Mouse (Mus musculus) layer of hippocampus, adult 18-20 months (tissue): ENCODE results near the gene Fggy. TPM values are rescaled to one million over a fixed set of nuclear protein-coding genes. Genes with fewer than 3 reads are reported as not detected.

Experiments
- DNase-seq, 2 experiments: peaks; one replicate each; pipeline ENCODE4 v3.0.0; 2022; ENCODE audit warnings: low spot score in 2 of 2
- total RNA-seq, 2 experiments: library from RNA; stranded (reverse); gene quantifications; 2 replicates each; pipeline ENCODE4 v1.2.3; 2021

The Fggy gene
- total RNA-seq, 2 experiments from 2014 or later: 14.9 to 15.5 TPM

- peak; percentile 92 to 93 for DNase-seq
These were observed 409.8 kb downstream of the Fggy start, which contains the start of gene Hook1 for GRCm38 (mm10) chr4:95966928-95967724. Gene Hook1, plus strand, starts transcription at chr4:95967240.
